Mouse (Mus musculus) gastrocnemius, adult 18-20 months (tissue): ENCODE data around the gene Hexa. TPM values are rescaled to one million over a fixed set of nuclear protein-coding genes. Genes with fewer than 3 reads are reported as not detected.

Experiments used
- DNase-seq: peaks from one replicate; pipeline ENCODE4 v3.0.0; 2021; ENCODE audit warnings: low spot score
- long read RNA-seq, 2 experiments: library from polyadenylated mRNA; stranded (forward); transcript quantifications; one replicate each; pipeline ENCODE4 v2.0.0; 2021
- total RNA-seq, 2 experiments: library from RNA; stranded (reverse); gene quantifications; 2 replicates each; pipeline ENCODE4 v1.2.3; 2021

Hexa gene
- total RNA-seq, result 10 to 100 TPM; 32.4 to 42.0 TPM
- long read RNA-seq, experiment 1, transcript Hexa-201 (14 exons, 1,996 nt), result major isoform, 63 of 71 reads
- long read RNA-seq, experiment 1, partial matches to known transcripts, result 3 of 71 reads
- long read RNA-seq, experiment 1, other reads (novel, unspliced or antisense), result 5 of 71 reads
- long read RNA-seq, experiment 2, transcript Hexa-201 (14 exons, 1,996 nt), result major isoform, 61 of 67 reads
- long read RNA-seq, experiment 2, partial matches to known transcripts, result 3 of 67 reads
- long read RNA-seq, experiment 2, other reads (novel, unspliced or antisense), result 3 of 67 reads

GRCm38 (mm10) chr9:59539441-59540137, at the start of gene Hexa, which contains the start of gene Tmem202:
Gene Hexa, plus strand, starts transcription at chr9:59539540.
Gene Tmem202, minus strand, starts transcription at chr9:59539847.
- DNase-seq, result peak; percentile 81

DNA sequence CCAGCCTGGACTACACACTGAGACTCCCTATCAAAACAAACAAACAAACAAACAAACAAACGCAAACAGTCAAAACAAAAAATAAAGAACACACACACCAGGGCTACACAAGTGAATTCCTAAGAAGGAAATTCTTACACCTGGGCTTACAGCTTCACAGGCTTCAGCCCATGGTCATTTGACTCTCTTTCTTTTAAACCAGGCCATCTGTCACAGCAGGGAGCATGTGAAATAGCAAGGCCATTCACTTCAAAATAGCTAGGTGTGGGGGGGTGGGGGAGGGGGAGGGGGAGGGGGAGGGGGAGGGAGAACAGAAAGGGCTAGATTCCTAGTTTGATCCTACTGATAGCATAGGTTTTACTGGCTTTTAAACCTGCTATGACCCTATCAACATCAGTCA, 31.2 kb upstream of the Hexa start:
- no peak for DNase-seq

GRCm38 (mm10) chr9:59512381-59512780, 27.0 kb upstream of the Hexa start:
- no peak for DNase-seq

DNA sequence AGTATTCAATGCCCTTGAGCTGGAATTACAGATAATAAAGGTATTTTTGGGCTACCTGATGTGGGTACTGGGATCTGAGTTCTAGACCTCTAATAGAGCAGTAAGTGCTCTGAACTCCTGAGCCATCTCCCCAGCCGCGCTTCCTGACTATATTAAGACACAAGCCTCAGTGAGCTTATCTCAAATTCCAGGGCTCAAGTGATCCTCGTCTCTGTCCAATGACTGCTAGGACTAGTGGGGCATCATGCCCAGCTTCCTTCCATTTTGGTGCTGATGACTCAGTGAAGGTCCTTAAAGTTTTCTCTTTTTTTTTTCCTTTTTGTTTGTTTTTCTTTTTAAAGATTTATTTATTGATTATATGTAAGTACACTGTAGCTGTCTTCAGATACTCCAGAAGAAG, 24.3 kb upstream of the Hexa start:
- no peak for DNase-seq

DNA sequence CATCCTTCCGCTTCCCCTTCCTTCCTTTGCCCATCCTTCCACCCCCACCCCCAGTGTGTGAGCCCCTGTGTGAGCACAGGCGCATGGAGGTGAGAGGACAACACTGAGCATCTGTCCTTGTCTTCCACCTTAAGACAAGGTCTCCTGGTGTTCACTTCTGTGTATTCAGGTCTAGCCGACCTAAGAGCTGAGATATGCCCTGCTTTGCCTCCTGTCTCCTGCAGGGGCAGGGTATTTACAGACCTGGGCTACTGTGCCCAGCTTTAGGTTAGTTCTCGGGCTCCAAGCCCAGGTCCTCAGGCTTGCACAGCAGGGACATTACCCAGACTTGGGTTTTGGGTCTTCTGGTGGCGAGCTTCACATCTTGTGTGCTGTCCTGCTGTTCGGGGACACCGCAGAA, 22.2 kb upstream of the Hexa start:
- DNase-seq, result no peak

DNA sequence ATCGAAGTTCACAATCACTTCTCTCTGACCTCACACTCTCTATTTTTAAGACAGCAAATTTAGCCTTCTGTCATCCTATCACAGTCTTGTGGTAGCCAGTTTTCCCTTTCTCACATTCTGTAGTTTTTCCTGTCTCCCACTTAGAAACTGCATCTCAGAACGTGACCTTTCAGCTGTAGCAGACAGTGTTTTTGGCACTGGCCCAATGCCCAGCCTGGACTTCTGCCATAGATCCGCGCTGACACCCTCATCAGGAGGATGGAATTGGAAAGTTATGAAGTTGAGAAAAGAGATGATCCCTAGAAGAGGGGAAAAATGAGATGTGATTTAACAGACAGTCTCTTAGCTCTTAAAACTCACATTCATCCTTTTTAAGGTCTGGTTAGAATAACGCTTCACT, 20.4 kb upstream of the Hexa start:
- DNase-seq, result peak; percentile 33

DNA sequence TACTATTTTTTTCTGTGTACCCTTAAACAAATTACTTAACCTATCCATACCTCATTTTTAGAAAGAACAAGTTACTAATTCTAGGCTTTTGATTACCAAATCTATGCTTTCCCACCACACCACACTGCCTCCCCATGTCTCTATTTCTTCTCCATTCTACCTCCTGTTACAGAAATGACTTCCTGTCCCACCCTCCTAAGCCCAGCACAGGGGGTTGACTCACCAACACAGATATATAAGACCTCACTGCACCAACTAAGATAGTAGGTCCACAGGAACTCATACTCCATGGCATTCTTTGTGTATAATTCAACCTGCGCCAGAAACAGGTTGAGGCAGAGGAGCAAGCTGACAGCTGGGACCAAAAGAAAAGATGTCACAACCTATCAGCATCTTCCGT, 19.9 kb upstream of the Hexa start:
- DNase-seq, result no peak

DNA sequence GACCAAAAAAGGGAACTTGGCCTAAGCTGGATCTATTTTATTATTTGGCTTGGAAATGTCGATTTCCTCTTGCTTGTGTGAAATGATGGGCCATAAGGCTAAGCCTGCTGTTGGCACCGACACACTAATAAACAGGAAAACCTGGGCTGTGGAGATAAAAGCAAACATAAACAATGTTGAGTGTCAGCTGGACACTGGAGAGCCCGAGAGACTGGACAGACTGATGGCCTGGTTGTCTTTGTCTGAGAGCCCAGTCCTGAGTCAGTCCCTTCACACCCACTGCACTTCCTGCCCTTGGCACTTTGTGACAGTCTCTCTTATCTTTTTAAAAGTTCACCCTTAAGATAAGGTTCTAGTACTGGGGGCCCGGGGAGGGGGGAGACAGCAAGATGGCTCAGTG, 16.4 kb upstream of the Hexa start:
- DNase-seq, result no peak

DNA sequence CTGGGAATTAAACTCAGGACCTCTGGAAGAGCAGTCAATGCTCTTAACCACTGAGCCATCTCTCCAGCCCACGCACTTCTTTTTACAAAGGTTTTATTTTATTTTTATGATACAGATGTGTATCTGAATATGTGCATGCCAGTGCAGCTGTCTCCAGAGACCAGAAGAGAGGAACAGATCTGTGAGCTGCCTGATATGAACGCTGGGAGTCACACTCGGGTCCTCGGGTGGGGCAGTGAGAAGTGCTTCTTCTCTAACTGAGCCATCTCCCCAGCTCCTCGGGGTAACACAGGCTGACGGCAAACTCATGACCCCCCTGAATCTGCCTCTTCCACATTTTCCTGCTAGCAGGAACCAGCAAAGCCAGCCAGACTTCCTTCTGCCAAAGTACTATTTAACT, 12.6 kb upstream of the Hexa start:
- DNase-seq, result no peak

- no peak for DNase-seq
Observed at GRCm38 (mm10) chr9:59527580-59527979, 11.8 kb upstream of the Hexa start.

- no peak for DNase-seq
Observed at GRCm38 (mm10) chr9:59528274-59528673, 11.1 kb upstream of the Hexa start.

- no peak for DNase-seq
Observed at GRCm38 (mm10) chr9:59531645-59532044, 7.7 kb upstream of the Hexa start.

GRCm38 (mm10) chr9:59533422-59533821, 5.9 kb upstream of the Hexa start:
- no peak for DNase-seq

DNA sequence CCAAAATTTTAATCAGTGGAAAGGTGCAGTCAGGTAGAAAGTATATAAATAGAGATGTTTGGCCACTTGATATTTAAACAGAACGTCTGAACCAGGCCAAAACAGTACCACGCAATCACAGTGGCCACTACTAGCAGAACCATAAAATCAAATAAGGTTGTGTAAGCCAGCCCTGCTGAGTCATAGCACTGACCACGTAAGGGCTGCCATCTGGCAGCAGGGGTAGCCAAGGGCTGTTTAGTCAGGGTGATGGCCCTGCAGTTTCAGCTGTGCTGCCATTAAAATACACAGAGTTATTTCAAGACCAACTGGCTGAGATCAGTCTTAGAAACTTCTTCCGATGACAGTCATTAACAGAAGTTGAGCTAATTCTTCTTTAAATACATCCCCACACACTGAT, 5.5 kb upstream of the Hexa start:
- DNase-seq, result peak; percentile 86

DNA sequence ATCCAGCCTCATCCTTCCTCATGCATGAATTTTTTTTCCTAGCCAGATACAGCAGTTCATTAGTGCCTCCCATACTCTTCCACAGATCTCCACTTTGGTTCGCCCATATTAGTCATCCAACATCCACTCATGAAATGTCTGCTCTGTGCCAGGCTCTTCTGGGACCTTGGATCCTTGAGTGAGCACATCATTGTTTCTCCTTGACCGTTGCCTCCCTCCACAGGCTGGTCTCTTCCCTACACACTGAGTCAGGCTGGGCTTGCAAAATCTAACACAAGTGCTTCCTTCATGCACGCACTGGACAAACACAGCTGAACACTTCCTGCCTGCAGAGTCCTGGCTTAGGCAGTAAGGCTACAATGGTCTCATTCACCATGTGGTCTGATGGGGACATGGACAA, 1.7 kb upstream of the Hexa start:
- peak; percentile 43 for DNase-seq

GRCm38 (mm10) chr9:59541617-59542016, 2.3 kb downstream of the Hexa start:
- DNase-seq, result no peak

- no peak for DNase-seq
Observed at GRCm38 (mm10) chr9:59542766-59543324, 3.5 kb downstream of the Hexa start.

DNA sequence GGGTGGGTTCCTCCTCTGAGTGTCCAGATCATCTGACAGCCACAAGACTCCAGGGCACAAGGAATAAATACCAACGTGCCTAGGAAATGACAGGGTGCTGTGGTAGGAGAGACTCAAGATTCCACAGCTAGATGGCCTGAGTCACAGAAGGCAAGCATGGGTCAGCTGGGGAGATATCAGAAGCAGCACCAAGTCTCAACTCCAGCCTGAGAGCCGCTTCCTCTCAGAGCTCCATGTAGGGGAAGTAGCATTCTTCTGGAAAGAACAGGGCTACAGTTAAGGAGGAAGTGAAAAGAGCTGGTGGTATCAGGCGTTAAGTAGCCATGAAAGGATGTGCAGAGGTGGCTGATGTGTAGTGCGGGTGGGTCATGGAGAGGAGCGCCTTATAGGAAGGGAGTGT, 5.4 kb downstream of the Hexa start:
- DNase-seq, result no peak

DNA sequence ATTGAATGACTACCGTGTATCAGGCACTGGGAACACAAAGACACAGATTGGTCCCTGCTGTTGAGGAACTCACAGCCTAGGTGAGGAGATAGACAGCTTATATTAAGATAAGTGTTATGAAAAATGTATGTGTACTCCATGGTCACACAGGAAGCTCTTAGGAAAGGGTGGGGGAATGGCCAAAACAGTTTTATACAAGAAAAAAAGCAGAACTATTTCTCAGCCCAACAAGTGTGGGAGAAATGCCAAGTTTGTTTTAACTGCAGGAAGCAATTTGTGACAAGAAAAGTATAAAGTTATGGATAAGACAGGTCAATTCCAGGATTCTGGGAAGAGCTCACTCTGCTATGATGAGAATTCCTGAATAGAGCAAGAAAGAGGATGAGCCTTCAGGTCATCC, 8.5 kb downstream of the Hexa start:
- DNase-seq, result no peak

- no peak for DNase-seq
Observed at GRCm38 (mm10) chr9:59548961-59549487, 9.7 kb downstream of the Hexa start.

DNA sequence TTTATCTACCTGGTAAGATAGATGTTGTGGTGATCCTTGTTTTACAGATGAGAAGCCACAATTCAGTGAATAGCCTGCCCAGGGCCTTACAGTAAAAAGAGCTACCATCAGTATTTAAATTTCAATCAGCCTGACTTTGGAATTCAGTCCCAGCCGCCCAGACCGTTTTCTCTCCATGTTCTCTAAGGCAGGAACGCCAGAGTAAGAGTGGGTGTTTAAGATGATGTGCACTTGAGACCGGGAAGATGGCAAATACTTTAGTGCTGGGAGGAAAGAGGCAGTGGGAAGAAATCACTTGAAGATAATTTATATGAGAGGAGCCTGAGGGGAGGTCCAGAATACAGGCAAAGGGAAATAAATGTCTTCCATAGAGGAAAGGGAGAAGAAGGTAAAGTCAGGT, 10.7 kb downstream of the Hexa start:
- DNase-seq, result no peak

DNA sequence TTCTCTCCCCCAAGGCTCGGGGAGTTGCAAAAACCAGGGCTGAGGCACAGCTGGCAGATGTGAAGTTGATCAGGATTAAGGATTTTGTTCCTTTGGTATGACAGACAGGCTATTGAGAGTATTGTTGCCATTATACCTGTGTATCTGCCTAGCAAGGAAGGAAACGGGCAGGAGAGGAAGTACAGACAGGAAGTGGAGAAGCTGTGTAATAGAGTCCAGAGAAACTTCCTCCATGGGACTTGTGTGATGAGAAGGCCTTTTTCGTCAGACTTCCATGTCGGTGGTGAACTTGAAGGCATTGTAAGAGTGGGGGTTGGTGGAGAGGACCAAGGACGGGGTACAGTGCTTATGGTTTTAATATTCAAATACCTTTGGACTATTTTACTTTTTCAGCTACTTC, 11.7 kb downstream of the Hexa start:
- DNase-seq, result no peak

GRCm38 (mm10) chr9:59551620-59552031, 12.3 kb downstream of the Hexa start:
- DNase-seq, result peak; percentile 62
